Comparison of ENCODE assay signal across 9 mouse cellular contexts in the genomic region with DNA sequence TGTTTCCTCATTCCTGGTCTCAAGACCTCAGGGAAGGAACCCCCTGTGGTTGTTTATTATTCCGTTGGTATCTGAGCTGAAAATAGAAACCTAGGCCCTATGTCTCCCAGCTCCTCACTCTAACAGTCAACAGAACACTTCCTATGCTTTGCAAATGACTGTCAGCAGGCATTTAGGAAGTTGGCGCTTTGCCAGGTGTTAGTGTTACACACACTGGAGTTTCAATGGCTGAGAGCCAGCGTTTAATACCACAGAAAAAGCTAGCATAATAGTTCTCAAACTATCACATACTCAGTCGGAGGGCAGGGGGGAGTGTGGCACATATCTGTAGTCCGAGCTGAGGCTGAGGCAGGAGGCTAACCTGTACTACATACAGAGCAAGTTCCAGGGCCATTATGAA. TPM values are rescaled to one million over a fixed set of nuclear protein-coding genes. Genes with fewer than 3 reads are reported as not detected.
DNase-seq lines count a peak whose midpoint lies in the region; ATAC-seq and TF ChIP-seq lines count a peak whose summit lies in the region.
"Had no signal": no experiment of that assay in that cellular context is flagged by ENCODE, and none has a peak within 500 bp of the region (broad histone marks: within the 10 kb centered on the region; RNA-seq: fewer than 3 reads in every experiment).

No protein-coding gene starts in this region.

- WGBS in forebrain, embryonic 14.5 days: 16% methylated on average over 5 of the region's 5 CpGs
- 24% methylated on average over 5 of the region's 5 CpGs for WGBS in intestine, embryonic 15.5 days
- 13% methylated on average over 5 of the region's 5 CpGs for WGBS in lung, postnatal 0 days
- 24% methylated on average over 5 of the region's 5 CpGs for WGBS in stomach, embryonic 15.5 days

- no peak overlapping the region for H3K4me3 ChIP-seq in forebrain, embryonic 14.5 days (ENCODE audit: low read depth, low read length)
- H3K4me3 ChIP-seq in intestine, embryonic 15.5 days (replicated peaks): no peak overlapping the region
- H3K4me3 ChIP-seq in lung, postnatal 0 days (ENCODE audit: low read depth, low read length): no peak overlapping the region
- H3K4me3 ChIP-seq in stomach, embryonic 15.5 days (replicated peaks): no peak overlapping the region
- H3K4me3 ChIP-seq: left cerebral cortex, adult 2 months had no signal

- peak; percentile 30 to 53 for DNase-seq in layer of hippocampus, adult 18-20 months (ENCODE audit: low spot score in 2 of 2)
- DNase-seq in layer of hippocampus, postnatal 36 days: no peak
- DNase-seq in adrenal gland, postnatal 25 days: peak; percentile 36
- DNase-seq in forebrain, embryonic 14.5 days (ENCODE audit: low spot score): peak; percentile 95
- DNase-seq in lung, postnatal 0 days (ENCODE audit: low spot score): peak; percentile 91
- no peak for DNase-seq in gastrocnemius, postnatal 25 days

- H3K27ac ChIP-seq in forebrain, embryonic 14.5 days (ENCODE audit: low read depth, low read length): peak overlapping the region; percentile 15; the same call in 1 of the 2 replicates
- H3K27ac ChIP-seq in intestine, embryonic 15.5 days: 0 out of 2 replicates have a peak overlapping the region, but pooled peaks have one; percentile 18
- H3K27ac ChIP-seq in lung, postnatal 0 days (ENCODE audit: low read length): peak overlapping the region; percentile 32; the same call in 1 of the 2 replicates
- H3K27ac ChIP-seq in stomach, embryonic 15.5 days: 0 out of 2 replicates have a peak overlapping the region, but pooled peaks have one; percentile 26
- H3K27ac ChIP-seq: left cerebral cortex, adult 2 months had no signal

- TF ChIP-seq CTCF in lung, postnatal 0 days (IDR thresholded peaks at IDR 0.05): no peak

- H3K27me3 ChIP-seq in forebrain, embryonic 14.5 days (replicated peaks; ENCODE audit: control insufficient read depth, insufficient read depth, low read length): no peaks in the 10 kb centered on the region
- no peaks in the 10 kb centered on the region for H3K27me3 ChIP-seq in intestine, embryonic 15.5 days (replicated peaks)
- H3K27me3 ChIP-seq in lung, postnatal 0 days (replicated peaks; ENCODE audit: insufficient read depth, low read length): no peaks in the 10 kb centered on the region
- H3K27me3 ChIP-seq in stomach, embryonic 15.5 days (replicated peaks): no peaks in the 10 kb centered on the region

- peaks cover 7% of the 10 kb centered on the region for H3K4me1 ChIP-seq in forebrain, embryonic 14.5 days (ENCODE audit: control insufficient read depth, insufficient read depth, low read length)
- H3K4me1 ChIP-seq in intestine, embryonic 15.5 days (replicated peaks): peaks cover 15% of the 10 kb centered on the region
- no peaks in the 10 kb centered on the region for H3K4me1 ChIP-seq in lung, postnatal 0 days (ENCODE audit: insufficient read depth, low read depth, low read length)
- H3K4me1 ChIP-seq in stomach, embryonic 15.5 days: peaks cover 10% of the 10 kb centered on the region; the same call in 1 of the 2 replicates

- H3K9me3 ChIP-seq in forebrain, embryonic 14.5 days (replicated peaks; ENCODE audit: control insufficient read depth, low read length): no peaks in the 10 kb centered on the region
- H3K9me3 ChIP-seq in intestine, embryonic 15.5 days: no peaks in the 10 kb centered on the region
- H3K9me3 ChIP-seq in lung, postnatal 0 days (ENCODE audit: low read length): no peaks in the 10 kb centered on the region
- no peaks in the 10 kb centered on the region for H3K9me3 ChIP-seq in stomach, embryonic 15.5 days

- peak; percentile 85 for ATAC-seq in forebrain, embryonic 14.5 days
- ATAC-seq in intestine, embryonic 15.5 days: peak; percentile 59
- peak; percentile 81 for ATAC-seq in lung, postnatal 0 days
- ATAC-seq in stomach, embryonic 15.5 days (ENCODE audit: insufficient read depth, low FRiP score, low read depth): peak; percentile 60; the same call in 1 of the 2 replicates

- H3K36me3 ChIP-seq in forebrain, embryonic 14.5 days (ENCODE audit: control insufficient read depth, insufficient read depth, low read length): no peaks in the 10 kb centered on the region
- H3K36me3 ChIP-seq in intestine, embryonic 15.5 days: no peaks in the 10 kb centered on the region
- H3K36me3 ChIP-seq in lung, postnatal 0 days (ENCODE audit: insufficient read depth, low read length): no peaks in the 10 kb centered on the region
- H3K36me3 ChIP-seq in stomach, embryonic 15.5 days: no peaks in the 10 kb centered on the region

- H3K9ac ChIP-seq in forebrain, embryonic 14.5 days (ENCODE audit: low read length): no peak overlapping the region
- no peak overlapping the region for H3K9ac ChIP-seq in intestine, embryonic 15.5 days
- H3K9ac ChIP-seq in lung, postnatal 0 days (replicated peaks; ENCODE audit: low read depth): no peak overlapping the region
- H3K9ac ChIP-seq in stomach, embryonic 15.5 days: no peak overlapping the region

- TF ChIP-seq EP300 in lung, postnatal 0 days (IDR thresholded peaks at IDR 0.05): peak; percentile 35; the same call in 1 of the 2 replicates

- no peak overlapping the region for H3K4me2 ChIP-seq in forebrain, embryonic 14.5 days (ENCODE audit: low read length)
- no peak overlapping the region for H3K4me2 ChIP-seq in intestine, embryonic 15.5 days (replicated peaks)
- H3K4me2 ChIP-seq in lung, postnatal 0 days (replicated peaks; ENCODE audit: low read depth, low read length): 0 out of 2 replicates have a peak overlapping the region, but pooled peaks have one; percentile 22
- H3K4me2 ChIP-seq in stomach, embryonic 15.5 days: no peak overlapping the region

RNA-seq across cellular contexts. Expression of gene Hnrnpll, which starts 53.3 kb away (rescaled TPM):
- total RNA-seq in layer of hippocampus, adult 18-20 months (2021): 10 to 100 TPM; 59.8 to 59.9 TPM
- total RNA-seq in layer of hippocampus, postnatal 36 days (2021): 10 to 100 TPM; 62.3 to 66.0 TPM
- 57.6 and 66.2 TPM in 2 replicates for total RNA-seq in adrenal gland, postnatal 25 days (2021)
- polyA plus RNA-seq in forebrain, embryonic 14.5 days (2014; fragmentation: Nextera tagmentation; extraction: Ambion mirVana): 75.5 and 86.8 TPM in 2 replicates
- 50.0 and 56.5 TPM in 2 replicates for polyA plus RNA-seq in intestine, embryonic 15.5 days (2015; fragmentation: Nextera tagmentation; extraction: Ambion mirVana)
- 30.2 and 31.2 TPM in 2 replicates for polyA plus RNA-seq in lung, postnatal 0 days (2015; fragmentation: Nextera tagmentation; extraction: Ambion mirVana)
- polyA plus RNA-seq in stomach, embryonic 15.5 days (2015; fragmentation: Nextera tagmentation; extraction: Ambion mirVana): 55.8 and 59.1 TPM in 2 replicates
- 10 to 100 TPM; 13.7 to 14.6 TPM for total RNA-seq in gastrocnemius, postnatal 25 days (2021)

Comparison
In these comparisons a context has a peak if more than half of its experiments do, and no peak if none do; other contexts are left out.
1. DNase-seq: peak in layer of hippocampus, adult 18-20 months (2 of 2), adrenal gland, postnatal 25 days (single experiment), forebrain, embryonic 14.5 days (single experiment) and lung, postnatal 0 days (single experiment); none in layer of hippocampus, postnatal 36 days (0 of 2) and gastrocnemius, postnatal 25 days (single experiment).
2. Peak in every context shown above with its lines, with median percentiles within 50 percentile points of each other: ATAC-seq and H3K27ac ChIP-seq.